ENCODE assay signal across 14 mouse cellular contexts in the genomic region with DNA sequence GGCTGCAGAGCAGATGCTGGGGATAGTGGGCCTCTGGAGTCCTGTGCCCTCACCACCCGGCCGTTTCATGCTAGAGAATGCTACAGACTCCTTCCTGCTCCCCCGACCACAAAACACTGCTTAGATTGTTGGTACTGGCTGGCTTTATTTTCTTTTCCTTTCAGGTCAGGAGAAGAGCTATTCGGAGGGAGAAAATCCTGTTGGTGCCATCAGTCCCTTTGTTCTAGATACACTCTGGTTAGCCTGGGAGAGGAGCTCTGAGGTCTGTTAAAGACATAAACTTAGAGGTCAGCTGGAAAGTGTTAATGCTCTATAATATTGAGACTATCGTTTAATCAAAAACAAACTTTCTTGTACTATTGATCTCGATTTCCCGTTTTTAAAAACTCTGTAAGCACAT. TPM values are rescaled to one million over a fixed set of nuclear protein-coding genes. Genes with fewer than 3 reads are reported as not detected.
DNase-seq lines count a peak whose midpoint lies in the region; ATAC-seq and TF ChIP-seq lines count a peak whose summit lies in the region.
"Had no signal": no experiment of that assay in that cellular context is flagged by ENCODE, and none has a peak within 500 bp of the region (broad histone marks: within the 10 kb centered on the region; RNA-seq: fewer than 3 reads in every experiment).

No protein-coding gene starts in this region.

- no peaks in the 10 kb centered on the region for H3K9me3 ChIP-seq in liver, embryonic 15.5 days (replicated peaks)
- no peaks in the 10 kb centered on the region for H3K9me3 ChIP-seq in forebrain, embryonic 16.5 days (ENCODE audit: control insufficient read depth, low read length)
- H3K9me3 ChIP-seq in limb, embryonic 14.5 days (ENCODE audit: control insufficient read depth, low read length): no peaks in the 10 kb centered on the region
- no peaks in the 10 kb centered on the region for H3K9me3 ChIP-seq in neural tube, embryonic 15.5 days (replicated peaks)

- H3K27ac ChIP-seq in liver, embryonic 15.5 days (replicated peaks): no peak overlapping the region
- H3K27ac ChIP-seq in forebrain, embryonic 16.5 days (ENCODE audit: low read length): no peak overlapping the region
- no peak overlapping the region for H3K27ac ChIP-seq in limb, embryonic 14.5 days (replicated peaks; ENCODE audit: low read depth, low read length)
- H3K27ac ChIP-seq in neural tube, embryonic 15.5 days (replicated peaks): no peak overlapping the region
- H3K27ac ChIP-seq: liver, embryonic 14.5 days had no signal

- H3K27me3 ChIP-seq in liver, embryonic 15.5 days: no peaks in the 10 kb centered on the region
- no peaks in the 10 kb centered on the region for H3K27me3 ChIP-seq in forebrain, embryonic 16.5 days (replicated peaks; ENCODE audit: control insufficient read depth, insufficient read depth, low read length)
- H3K27me3 ChIP-seq in limb, embryonic 14.5 days (ENCODE audit: control insufficient read depth, insufficient read depth, low read length): no peaks in the 10 kb centered on the region
- H3K27me3 ChIP-seq in neural tube, embryonic 15.5 days (replicated peaks): no peaks in the 10 kb centered on the region
- H3K27me3 ChIP-seq: Patski had no signal

- no peak for TF ChIP-seq POLR2A in limb, embryonic 14.5 days (IDR thresholded peaks at IDR 0.05; ENCODE audit: borderline replicate concordance, extremely low read depth, insufficient read depth, insufficient read length)

- no peak for DNase-seq in liver
- no peak for DNase-seq in limb, embryonic 14.5 days (ENCODE audit: low spot score)
- no peak for DNase-seq in right cerebral cortex, postnatal 14 days
- no peak for DNase-seq in right cerebral cortex, postnatal 10 days (ENCODE audit: low spot score in 2 of 2)
- DNase-seq: adrenal gland, postnatal 14 days; cerebellum, adult 9-10 months had no signal

- H3K4me3 ChIP-seq in liver, embryonic 15.5 days (replicated peaks): no peak overlapping the region
- H3K4me3 ChIP-seq in forebrain, embryonic 16.5 days (replicated peaks; ENCODE audit: low read length): no peak overlapping the region
- no peak overlapping the region for H3K4me3 ChIP-seq in limb, embryonic 14.5 days (replicated peaks; ENCODE audit: low read length)
- no peak overlapping the region for H3K4me3 ChIP-seq in neural tube, embryonic 15.5 days (replicated peaks)

- H3K36me3 ChIP-seq in liver, embryonic 15.5 days (replicated peaks): 0 out of 2 replicates have a peak, but pooled peaks cover 2% of the 10 kb centered on the region
- H3K36me3 ChIP-seq in forebrain, embryonic 16.5 days (ENCODE audit: control insufficient read depth, insufficient read depth): no peaks in the 10 kb centered on the region
- peaks cover 4% of the 10 kb centered on the region; the same call in 1 of the 2 replicates for H3K36me3 ChIP-seq in limb, embryonic 14.5 days (ENCODE audit: control insufficient read depth, insufficient read depth, low read length)
- no peaks in the 10 kb centered on the region for H3K36me3 ChIP-seq in neural tube, embryonic 15.5 days

- 45% methylated on average over 7 of the region's 7 CpGs for WGBS in liver, embryonic 15.5 days (ENCODE audit: insufficient replicate concordance)
- WGBS in forebrain, embryonic 16.5 days: 29% methylated on average over 7 of the region's 7 CpGs
- WGBS in limb, embryonic 14.5 days: 30% methylated on average over 7 of the region's 7 CpGs
- 21% methylated on average over 7 of the region's 7 CpGs for WGBS in neural tube, embryonic 15.5 days

- 0 out of 2 replicates have a peak overlapping the region, but pooled peaks have one; percentile 18 for H3K9ac ChIP-seq in liver, embryonic 15.5 days
- H3K9ac ChIP-seq in forebrain, embryonic 16.5 days (replicated peaks; ENCODE audit: low read depth, low read length): peak overlapping the region; percentile 27
- H3K9ac ChIP-seq in limb, embryonic 14.5 days (ENCODE audit: low read depth, low read length, severe bottlenecking): 0 out of 2 replicates have a peak overlapping the region, but pooled peaks have one; percentile 4
- peak overlapping the region; percentile 11; the same call in 1 of the 2 replicates for H3K9ac ChIP-seq in neural tube, embryonic 15.5 days (replicated peaks)
- H3K9ac ChIP-seq: liver, embryonic 14.5 days had no signal

- H3K4me2 ChIP-seq in liver, embryonic 15.5 days: no peak overlapping the region
- H3K4me2 ChIP-seq in forebrain, embryonic 16.5 days (ENCODE audit: low read length): peak overlapping the region; percentile 24
- H3K4me2 ChIP-seq in limb, embryonic 14.5 days (replicated peaks; ENCODE audit: low read depth, low read length, severe bottlenecking): no peak overlapping the region
- peak overlapping the region; percentile 29 for H3K4me2 ChIP-seq in neural tube, embryonic 15.5 days

- ATAC-seq in liver, embryonic 15.5 days (ENCODE audit: insufficient read depth): no peak
- ATAC-seq in forebrain, embryonic 16.5 days: no peak
- ATAC-seq in limb, embryonic 14.5 days (ENCODE audit: low FRiP score, low read depth): no peak
- ATAC-seq in neural tube, embryonic 15.5 days (ENCODE audit: low FRiP score): no peak
- ATAC-seq in megakaryocyte progenitor cell, adult 5-6 weeks (replicated peaks; ENCODE audit: poor library complexity): no peak
- ATAC-seq: Patski had no signal

- peaks cover 39% of the 10 kb centered on the region for H3K4me1 ChIP-seq in liver, embryonic 15.5 days (replicated peaks)
- peaks cover 39% of the 10 kb centered on the region for H3K4me1 ChIP-seq in forebrain, embryonic 16.5 days (replicated peaks; ENCODE audit: control insufficient read depth, insufficient read depth, low read length)
- peaks cover 27% of the 10 kb centered on the region for H3K4me1 ChIP-seq in limb, embryonic 14.5 days (ENCODE audit: control insufficient read depth, insufficient read depth, low read length)
- peaks cover 41% of the 10 kb centered on the region for H3K4me1 ChIP-seq in neural tube, embryonic 15.5 days

RNA-seq across cellular contexts. Expression of a gene that starts 4.5 kb away (rescaled TPM):
- 18.5 and 23.0 TPM in 2 replicates for polyA plus RNA-seq in liver, embryonic 15.5 days (2015; fragmentation: Nextera tagmentation; extraction: Ambion mirVana)
- polyA plus RNA-seq in forebrain, embryonic 16.5 days (2015; fragmentation: Nextera tagmentation; extraction: Ambion mirVana): 79.1 and 83.6 TPM in 2 replicates
- 49.7 and 52.5 TPM in 2 replicates for polyA plus RNA-seq in limb, embryonic 14.5 days (2012; rRNA removed)
- polyA plus RNA-seq in limb, embryonic 14.5 days (2014; fragmentation: Nextera tagmentation; extraction: Ambion mirVana): 46.9 and 59.0 TPM in 2 replicates
- polyA plus RNA-seq in neural tube, embryonic 15.5 days (2015; fragmentation: Nextera tagmentation; extraction: Ambion mirVana): 40.5 and 43.2 TPM in 2 replicates
- 16.8 and 17.6 TPM in 2 replicates for total RNA-seq in megakaryocyte progenitor cell, adult 5-6 weeks (2015)
- 9.5 and 14.7 TPM in 2 replicates for total RNA-seq in megakaryocyte progenitor cell, adult 5-6 weeks (2017)

RNA-seq across cellular contexts. Expression of a gene that starts 26.9 kb away (rescaled TPM):
- not detected in 2 replicates for polyA plus RNA-seq in liver, embryonic 15.5 days (2015; fragmentation: Nextera tagmentation; extraction: Ambion mirVana)
- not detected in 2 replicates for polyA plus RNA-seq in forebrain, embryonic 16.5 days (2015; fragmentation: Nextera tagmentation; extraction: Ambion mirVana)
- not detected in 2 replicates for polyA plus RNA-seq in limb, embryonic 14.5 days (2012; rRNA removed)
- not detected in 2 replicates for polyA plus RNA-seq in limb, embryonic 14.5 days (2014; fragmentation: Nextera tagmentation; extraction: Ambion mirVana)
- polyA plus RNA-seq in neural tube, embryonic 15.5 days (2015; fragmentation: Nextera tagmentation; extraction: Ambion mirVana): not detected in 2 replicates
- not detected in 2 replicates for total RNA-seq in megakaryocyte progenitor cell, adult 5-6 weeks (2015)
- total RNA-seq in megakaryocyte progenitor cell, adult 5-6 weeks (2017): not detected in 2 replicates
- total RNA-seq: adrenal gland, postnatal 14 days; granulocyte monocyte progenitor cell, adult 5-6 weeks had no signal
- polyA plus RNA-seq: C2C12; liver, embryonic 14.5 days; Patski had no signal

RNA-seq across cellular contexts. Expression of a gene that starts 54.6 kb away (rescaled TPM):
- not detected in 2 replicates for polyA plus RNA-seq in liver, embryonic 15.5 days (2015; fragmentation: Nextera tagmentation; extraction: Ambion mirVana)
- polyA plus RNA-seq in forebrain, embryonic 16.5 days (2015; fragmentation: Nextera tagmentation; extraction: Ambion mirVana): not detected in 2 replicates
- not detected in 2 replicates for polyA plus RNA-seq in limb, embryonic 14.5 days (2012; rRNA removed)
- polyA plus RNA-seq in limb, embryonic 14.5 days (2014; fragmentation: Nextera tagmentation; extraction: Ambion mirVana): not detected in 2 replicates
- polyA plus RNA-seq in neural tube, embryonic 15.5 days (2015; fragmentation: Nextera tagmentation; extraction: Ambion mirVana): not detected in 2 replicates
- 1.1 TPM in 1 of 2 replicates, not detected in the other for total RNA-seq in megakaryocyte progenitor cell, adult 5-6 weeks (2015)
- 0.30 TPM in 1 of 2 replicates, not detected in the other for total RNA-seq in megakaryocyte progenitor cell, adult 5-6 weeks (2017)
- total RNA-seq: adrenal gland, postnatal 14 days; granulocyte monocyte progenitor cell, adult 5-6 weeks had no signal
- polyA plus RNA-seq: C2C12; liver, embryonic 14.5 days had no signal

Comparison
In these comparisons a context has a peak if more than half of its experiments do, and no peak if none do; other contexts are left out.
1. H3K4me2 ChIP-seq: peak in forebrain, embryonic 16.5 days (single experiment) and neural tube, embryonic 15.5 days (single experiment); none in liver, embryonic 15.5 days (single experiment) and limb, embryonic 14.5 days (single experiment).
2. Peak in every context shown above with its lines, with median percentiles within 50 percentile points of each other: H3K9ac ChIP-seq.